Mouse (Mus musculus) 3134 (cell line): Measurements from ENCODE around the gene Vps33a.
"Not testable (repeated sequence)": the region's sequence is repeated elsewhere in the genome, so short reads cannot be mapped to it uniquely, and the experiment has no call there.

Source experiments
- DNase-seq: peaks from one replicate; pipeline ENCODE4 v3.0.0-alpha.2; 2011; ENCODE audit warnings: low spot score; ENCODE audit not compliant: insufficient read length; ENCODE audit errors: extremely low read depth

Gene Vps33a

DNA sequence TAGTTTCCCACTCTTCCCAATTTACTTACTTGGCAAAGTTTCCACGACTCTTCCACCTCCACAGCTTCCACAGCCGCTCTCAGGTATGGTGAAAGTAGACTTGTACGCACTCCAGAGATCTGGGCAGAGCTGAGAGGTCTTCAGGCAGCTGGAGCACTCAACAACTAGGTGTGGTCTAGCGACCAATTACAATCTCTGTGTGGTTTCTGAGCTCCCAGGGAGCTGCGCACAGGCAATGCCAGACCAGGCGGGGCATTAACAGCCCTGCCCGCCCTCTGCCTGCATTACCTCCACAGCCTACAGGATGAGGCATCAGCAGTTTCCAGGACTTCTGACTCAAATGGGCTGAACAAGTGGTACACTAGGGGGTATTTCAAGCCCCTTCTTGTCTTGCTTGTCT is 47.6 kb downstream of the Vps33a start, which contains the start of gene Gm49027:
TSS of gene Gm49027 (minus strand) at position 208 of the 400 bp plus-strand sequence.
- no peak for DNase-seq

DNA sequence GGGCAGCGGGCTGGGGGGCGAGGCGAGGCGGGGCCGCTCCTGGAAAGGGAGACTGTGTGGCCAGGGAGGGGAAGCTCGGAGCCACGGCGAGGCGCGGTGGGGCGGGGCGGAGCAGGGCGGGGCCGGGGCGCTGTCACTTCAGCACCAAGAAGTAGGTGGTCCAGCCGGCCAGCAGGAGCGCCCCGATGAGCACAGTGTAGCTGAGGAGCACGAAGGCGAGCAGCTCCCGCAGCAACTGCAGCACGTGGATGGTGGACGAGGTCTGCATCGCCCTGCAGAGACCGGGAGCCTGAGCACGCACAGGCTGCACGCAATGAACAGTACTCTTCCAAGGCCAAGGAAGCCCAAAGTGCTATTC is 48.5 kb downstream of the Vps33a start:
- no peak for DNase-seq

DNA sequence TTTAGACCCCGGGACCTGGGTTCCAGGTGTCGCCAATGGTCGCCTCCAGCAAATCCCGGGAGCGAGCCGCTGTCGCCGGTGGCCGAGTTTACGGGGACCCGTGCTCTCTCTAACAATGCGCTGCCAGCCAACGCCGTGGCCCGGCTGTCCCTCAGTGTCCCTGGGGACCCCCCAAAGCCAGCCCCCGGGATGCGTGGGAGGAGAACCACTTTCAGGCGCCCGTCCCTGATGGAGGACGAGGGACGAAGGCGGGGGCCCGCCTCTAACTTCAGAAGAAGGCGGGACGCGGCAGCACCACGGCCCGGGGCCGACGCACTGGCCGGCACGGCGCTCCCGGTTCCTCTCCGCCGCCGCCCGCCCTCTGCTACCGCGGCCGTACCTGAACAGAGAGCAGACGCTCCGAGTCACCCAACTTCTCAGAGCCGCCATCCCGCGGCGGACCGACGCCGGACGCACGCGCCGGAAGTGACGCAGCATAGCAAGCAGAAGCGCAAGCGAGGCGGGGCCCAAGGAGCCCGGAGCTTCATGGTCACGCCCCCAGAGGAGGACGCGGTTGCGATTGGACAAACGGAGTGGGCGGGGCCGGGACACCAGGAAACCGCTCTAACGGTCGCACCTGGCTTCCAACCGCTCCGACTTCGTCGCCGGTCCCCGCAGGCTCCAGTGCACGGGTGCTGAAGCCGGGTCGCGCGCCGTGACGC is 49.0 kb downstream of the Vps33a start, which contains the start of gene Diablo:
TSS of gene Diablo (minus strand) at position 485 of the 701 bp plus-strand sequence.
- peak; percentile 97 for DNase-seq

DNA sequence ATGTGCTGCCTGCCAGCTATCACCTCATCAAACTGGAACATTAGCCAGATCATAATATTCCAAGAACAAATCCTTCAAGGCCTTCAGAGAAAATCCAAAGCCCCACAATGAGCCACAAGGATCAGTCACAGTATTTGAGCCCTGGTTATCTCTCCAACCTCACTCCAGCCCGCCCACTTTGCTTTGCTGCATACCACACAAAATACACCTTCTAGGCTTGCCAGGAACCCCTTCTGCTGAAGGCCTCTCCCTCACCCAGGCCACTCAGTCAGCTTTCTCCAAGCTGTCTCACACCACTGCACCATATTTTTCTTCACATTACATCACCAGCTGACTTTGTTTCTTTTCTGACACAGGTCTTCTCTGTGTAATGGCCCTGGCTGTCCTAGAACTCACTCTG is 50.7 kb downstream of the Vps33a start:
- no peak for DNase-seq

DNA sequence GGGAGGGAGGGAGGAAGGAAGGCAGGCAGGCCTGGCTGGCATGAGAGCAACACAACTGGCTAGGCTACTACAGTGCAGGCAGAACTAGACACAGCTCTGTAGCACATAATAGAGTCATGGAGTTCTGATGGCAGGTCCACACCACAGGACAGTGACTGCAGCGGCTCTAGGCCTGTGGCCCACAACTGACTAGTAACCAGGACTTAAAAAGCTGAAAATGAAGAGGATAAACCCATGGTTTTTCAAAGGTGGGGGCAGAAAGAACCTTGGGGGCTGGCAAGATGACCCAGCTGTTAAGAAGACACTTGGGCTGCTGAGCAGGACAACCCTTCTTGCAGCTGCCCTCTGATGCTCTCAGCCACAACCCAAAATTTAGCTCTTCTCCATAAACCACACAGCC is 51.2 kb downstream of the Vps33a start:
- no peak for DNase-seq

DNA sequence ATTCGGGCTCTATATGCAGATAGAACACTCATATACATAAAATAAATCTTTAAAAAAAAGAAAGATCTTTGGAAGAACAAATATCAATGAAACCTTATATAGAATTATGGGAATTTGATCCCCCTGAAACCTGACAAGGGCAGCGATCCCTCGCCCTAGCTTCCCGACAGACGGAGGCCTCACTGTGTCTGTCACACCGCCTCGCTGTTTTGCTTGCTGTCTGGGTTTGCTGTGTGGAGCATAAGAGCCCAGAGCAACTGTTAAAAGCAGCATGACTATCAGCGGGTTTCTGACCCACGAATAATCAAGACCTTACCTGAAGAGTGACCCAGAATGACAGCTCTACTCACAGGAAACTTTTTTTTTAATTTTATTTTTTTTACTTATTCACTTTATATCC is 52.2 kb downstream of the Vps33a start:
- DNase-seq, result no peak

DNA sequence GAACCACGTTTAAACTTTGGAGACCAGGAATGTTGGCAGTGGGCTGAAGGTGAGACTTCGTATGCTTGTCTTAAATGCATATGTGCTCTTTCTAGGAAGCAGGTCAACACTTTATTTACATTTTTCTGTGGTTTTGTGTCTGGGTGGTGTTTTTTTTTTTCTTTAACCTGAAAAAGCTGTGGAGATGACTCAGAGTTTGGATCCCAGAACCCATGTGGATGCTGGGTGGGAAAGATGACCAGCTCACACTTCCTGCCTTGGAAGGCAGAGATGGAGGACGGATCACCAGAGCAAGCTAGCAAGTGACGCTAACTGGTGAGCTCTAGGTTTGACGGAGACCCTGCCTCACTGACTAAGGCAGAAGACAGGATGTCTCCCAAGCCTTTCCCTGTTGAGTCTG is 58.0 kb downstream of the Vps33a start:
- DNase-seq, result no peak

DNA sequence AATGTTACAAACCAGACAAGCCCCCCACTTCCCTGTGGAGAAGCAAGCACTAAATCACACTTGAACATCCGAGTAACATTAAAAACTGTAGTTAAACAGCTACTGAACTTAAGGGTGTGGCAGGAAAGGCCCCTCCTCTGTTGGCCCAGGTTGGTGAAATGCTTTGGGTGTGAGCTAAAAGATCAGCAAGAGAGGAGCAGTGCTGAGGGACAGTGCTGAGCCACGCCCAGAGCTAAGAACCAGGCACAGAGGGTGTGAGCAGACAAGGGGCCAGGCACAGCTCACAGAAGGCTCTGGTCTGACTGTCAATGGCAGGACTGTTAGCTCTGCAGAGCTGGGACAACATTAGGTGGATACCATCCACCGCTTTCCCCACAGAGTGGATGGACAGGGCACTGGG is 60.7 kb downstream of the Vps33a start:
- no peak for DNase-seq

DNA sequence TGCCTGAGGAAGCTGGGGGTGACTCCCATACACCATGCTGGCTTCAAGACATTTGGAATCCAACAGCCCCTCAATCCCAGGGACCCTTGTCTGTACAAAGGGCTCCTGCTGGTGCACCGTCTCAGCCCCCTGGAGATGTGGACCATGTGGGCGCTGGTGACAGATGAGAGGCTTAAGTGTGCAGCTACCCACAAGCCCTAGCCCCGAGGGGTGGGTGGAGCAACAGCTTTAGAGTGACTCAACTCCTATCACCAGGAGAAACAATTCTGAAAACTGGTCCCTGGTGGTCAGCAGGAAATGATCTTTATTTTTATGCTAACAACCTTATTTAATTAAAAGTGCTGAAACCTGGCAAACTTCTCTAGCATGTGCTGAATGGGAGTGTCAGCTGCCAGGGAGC is 61.4 kb downstream of the Vps33a start:
- not testable (repeated sequence) for DNase-seq

DNA sequence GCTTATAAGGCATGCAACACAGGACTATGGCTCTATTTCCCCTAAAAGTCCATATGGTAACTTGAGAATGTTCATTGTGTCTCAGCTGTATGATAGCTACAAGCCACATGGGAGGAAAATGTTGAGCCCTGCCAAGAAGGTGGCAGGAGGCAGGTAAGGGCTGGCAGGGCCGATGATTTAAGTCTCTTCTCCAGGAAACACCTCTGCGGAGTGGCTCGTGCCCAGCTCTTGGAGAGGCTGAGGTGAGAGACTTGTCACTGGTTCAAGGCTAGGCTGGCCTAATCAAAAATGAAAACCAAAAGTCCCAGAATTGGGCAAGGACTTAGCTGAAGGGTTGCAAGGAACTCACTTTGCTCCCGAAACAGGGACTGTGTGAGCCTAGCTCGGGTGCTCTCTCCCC is 62.7 kb downstream of the Vps33a start, which contains the start of gene B3gnt4:
TSS of gene B3gnt4 (plus strand) at position 301 of the 400 bp plus-strand sequence.
- no peak for DNase-seq

DNA sequence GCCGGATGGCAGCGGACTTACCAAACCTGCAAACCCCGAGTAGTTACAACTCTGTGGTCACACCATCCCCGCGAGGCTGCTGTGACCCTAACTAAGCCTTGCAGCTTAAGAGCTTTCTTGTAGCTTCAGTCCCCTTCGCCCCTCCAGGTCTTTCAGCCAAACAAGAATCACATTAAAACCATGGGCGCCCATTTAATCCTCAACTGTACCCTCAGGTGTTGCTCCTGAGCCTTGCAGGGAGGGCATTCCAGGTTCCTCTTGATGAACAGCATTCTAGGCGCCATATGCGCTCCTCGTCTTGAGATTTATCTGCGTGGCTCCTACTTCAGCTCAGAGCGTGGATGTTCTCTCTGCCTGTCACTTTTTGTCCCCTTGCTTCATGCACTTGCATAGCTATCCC is 63.9 kb downstream of the Vps33a start:
- no peak for DNase-seq

DNA sequence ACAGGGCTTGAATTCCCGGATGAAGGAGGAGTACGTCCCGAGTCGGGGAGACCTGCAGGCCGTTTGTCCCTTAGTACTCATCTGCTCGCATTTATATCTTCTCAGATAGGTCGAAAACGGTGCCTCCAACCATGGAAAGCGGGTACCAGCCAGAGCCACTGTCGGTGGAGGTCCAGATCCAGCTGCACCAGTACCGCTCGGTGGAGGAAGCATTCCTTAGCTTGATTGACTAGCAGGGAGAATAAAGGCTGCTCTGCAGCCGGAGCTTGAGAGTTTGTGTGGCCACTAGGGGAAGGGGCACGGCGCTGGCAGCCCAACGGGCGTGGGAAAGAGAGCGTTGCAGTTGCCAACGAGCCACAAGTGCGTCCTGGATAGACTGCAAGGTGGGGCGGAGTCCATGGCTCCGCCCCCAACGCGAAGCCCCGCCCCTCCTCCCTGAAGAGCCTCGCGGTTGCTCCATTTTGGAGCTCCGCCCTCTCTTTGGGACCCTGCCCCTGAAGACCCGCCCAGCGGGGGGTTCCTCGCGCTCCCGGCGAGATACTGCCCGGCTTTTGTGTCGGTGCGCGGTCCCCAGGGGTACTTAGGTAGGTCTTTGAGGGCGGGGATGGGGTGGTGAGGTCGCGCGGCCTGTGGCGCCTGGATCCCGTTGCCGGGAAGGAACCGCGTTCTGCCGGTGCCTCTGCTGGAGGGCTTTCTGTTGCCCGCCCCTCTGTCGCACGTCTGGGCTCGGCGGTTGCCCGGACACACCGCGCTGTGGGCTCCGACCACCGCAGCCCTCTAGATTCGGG is 64.7 kb downstream of the Vps33a start:
- DNase-seq, result no peak

DNA sequence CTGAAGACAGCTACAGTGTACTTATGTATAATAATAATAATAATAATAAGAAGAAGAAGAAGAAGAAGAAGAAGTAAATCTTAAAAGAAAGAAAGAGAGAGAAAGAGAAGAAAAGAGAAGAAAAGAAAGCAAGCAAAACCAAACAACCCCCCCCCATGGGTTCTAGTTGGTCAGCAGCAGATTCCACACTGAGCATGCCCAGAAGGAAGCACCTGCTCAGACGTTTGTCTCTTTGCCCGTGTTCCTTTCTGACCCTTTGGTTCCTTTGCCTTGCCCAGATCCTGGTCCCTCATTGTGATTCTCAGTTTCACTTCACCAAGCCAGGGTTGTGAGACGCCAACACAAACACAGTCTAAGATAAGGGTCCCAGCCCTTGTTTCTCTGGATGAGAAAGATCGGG is 70.9 kb downstream of the Vps33a start:
- no peak for DNase-seq

DNA sequence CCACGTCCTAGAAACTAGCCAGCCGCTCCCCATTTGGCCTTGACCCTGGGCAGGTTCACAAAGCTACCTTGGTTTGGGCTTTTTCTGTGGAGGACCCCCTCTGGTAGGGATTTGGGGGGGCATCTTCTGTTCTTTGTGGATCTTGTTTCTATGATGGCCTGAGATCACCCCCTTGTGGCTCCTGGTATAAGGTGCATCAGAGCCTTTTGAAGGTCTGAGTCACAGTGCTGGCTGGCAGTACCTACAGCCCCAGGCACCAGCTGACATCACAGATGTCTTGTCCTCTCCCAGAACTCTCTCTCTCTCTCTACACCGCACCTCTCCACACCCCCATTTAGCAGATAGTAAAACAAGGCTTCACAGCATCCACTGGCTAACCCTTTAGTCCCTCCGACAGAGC is 73.1 kb downstream of the Vps33a start:
- DNase-seq, result no peak

DNA sequence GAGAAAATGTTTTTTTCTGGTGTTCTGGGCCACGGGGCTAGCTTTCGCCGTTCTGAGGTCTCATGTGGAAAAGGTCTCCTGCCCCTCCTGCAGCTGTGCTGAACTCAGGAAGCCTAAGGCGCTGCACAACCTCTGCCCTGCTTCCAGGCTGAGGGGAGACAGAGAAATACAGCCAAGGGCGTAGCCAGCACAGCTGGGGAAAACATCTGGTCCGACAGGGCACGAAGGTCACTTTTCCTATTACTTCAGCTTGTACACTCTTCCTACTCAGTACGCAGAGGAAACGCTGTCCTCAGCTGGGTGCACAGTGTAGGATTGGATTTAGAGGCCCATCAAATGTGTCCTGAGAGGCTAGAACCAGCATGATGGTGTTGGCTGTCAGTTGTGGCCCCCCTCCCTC is 82.9 kb downstream of the Vps33a start:
- DNase-seq, result no peak

DNA sequence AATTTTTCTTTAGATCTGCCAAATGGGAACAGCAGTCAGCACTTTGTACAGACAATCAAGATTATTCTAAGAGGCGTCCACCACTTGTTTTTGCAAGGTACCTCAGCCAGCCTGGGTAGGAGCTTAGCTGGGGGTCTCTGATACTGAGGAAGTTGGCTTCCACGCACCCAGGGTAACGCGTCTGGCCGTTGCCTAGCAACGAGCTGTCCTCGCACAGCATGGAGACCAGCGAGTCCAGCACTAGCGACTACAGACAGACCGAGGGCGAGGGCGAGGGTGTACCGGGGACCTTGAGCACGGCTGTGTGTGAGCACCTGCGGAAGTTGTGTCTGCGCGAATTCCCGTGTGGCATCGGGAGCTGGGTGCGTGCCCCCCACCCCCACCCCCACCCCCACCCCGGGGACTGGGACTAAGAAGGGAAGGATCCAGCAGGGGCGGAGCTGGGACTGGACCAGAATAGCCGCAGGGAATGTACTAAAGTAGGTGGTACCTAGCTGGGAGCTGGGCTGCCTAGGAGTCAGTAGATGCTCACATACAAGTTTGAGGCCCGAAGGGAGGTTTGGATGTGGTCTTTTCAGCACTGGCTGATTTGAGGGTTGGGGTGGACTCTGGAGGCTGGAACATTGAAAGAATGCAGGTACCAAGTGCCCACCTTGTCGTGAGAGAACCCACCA is 83.6 kb downstream of the Vps33a start, which contains the start of the genes Lrrc43 and Il31:
TSS of gene Lrrc43 (plus strand) at position 194 of the 674 bp plus-strand sequence.
TSS of gene Il31 (minus strand) at position 378 of the 674 bp plus-strand sequence.
- no peak for DNase-seq

DNA sequence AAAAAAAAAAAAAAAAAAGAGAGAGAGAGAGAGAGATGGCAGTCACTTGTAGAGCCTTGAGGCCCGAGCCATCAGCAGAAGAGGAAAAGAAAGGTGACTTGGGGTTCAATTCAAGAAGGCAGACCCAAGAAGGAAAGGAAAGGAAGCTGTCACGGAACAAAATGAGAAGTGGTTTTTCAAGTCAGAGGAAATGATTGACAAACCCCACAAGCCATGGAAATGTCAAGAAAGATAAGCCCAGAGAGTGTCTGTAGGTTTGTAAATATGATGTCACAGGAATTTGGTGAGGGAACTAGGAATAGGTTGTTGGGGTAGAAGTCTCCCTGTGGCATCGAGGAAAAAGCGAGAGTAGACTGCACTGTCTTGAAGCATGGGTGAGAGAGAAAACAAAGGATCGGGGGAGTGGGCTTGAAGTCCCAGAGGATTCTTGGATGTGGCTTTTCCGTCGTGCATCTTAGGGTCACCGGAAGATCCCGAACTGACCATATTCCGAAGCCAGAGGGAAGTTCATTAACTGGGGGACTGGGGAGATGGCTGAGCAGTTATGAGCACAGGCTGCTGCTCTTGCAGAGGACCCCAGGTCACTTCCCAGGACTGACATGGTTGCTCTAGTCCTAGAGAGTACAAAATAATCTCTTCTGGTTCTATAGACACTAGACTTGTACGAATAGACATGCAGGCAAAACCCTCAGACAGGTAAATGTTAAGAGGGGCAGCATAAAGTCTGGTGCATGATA is 85.0 kb downstream of the Vps33a start:
- DNase-seq, result no peak
